ENCODE assay signal across 21 mouse cellular contexts in the genomic region with DNA sequence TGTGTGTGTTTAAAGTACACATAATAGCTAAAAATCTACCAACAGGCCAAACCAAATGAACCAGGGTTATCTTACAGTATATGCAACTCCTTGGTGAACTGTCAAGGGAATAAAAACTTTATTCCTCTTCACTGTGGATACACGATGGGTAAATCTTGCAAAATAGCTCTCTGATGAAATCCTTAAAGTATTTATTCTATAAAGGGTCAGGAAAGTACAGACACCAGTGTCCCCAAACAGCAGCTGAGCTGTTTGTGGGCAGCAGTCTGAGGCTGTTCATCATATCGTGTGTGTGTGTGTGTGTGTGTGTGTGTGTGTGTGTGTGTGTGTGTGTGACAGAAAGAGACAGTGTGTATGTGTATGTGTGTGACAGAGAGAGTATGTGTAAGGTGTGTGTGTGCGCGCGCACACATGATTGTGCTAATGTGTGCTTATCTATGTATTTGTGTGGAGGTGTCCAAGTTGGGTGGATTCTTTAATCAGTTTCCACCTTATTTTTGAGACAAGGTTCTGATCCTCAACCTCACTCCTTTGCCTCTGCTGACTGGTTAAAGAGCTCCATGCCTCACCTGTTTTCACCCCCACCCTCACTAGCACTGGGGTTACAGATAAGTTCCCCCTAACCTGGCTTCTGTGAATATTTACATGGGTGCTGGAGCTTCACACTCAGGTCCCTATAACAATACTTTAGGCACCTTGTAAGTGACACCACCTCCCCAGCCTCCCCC.
DNase-seq lines count a peak whose midpoint lies in the region; ATAC-seq lines count a peak whose summit lies in the region.
"Had no signal": no experiment of that assay in that cellular context is flagged by ENCODE, and none has a peak within 500 bp of the region (broad histone marks: within the 10 kb centered on the region; RNA-seq: fewer than 3 reads in every experiment).

No protein-coding gene starts in this region.

- H3K9me3 ChIP-seq in liver, embryonic 15.5 days (replicated peaks): no peaks in the 10 kb centered on the region
- H3K9me3 ChIP-seq: embryonic facial prominence, embryonic 12.5 days; forebrain, embryonic 13.5 days; G1E; heart, embryonic 12.5 days; hindbrain, embryonic 10.5 days had no signal

- H3K4me3 ChIP-seq in liver, embryonic 15.5 days (replicated peaks): no peak overlapping the region
- H3K4me3 ChIP-seq: embryonic facial prominence, embryonic 12.5 days; forebrain, embryonic 13.5 days; heart, embryonic 12.5 days; hindbrain, embryonic 10.5 days had no signal

- DNase-seq in 416B (ENCODE audit: low read depth): peak; percentile 59
- no peak for DNase-seq in adrenal gland, postnatal 36 days
- DNase-seq in Muller cell, postnatal 12 days (ENCODE audit: inconsistent ontology term): no peak
- DNase-seq in spleen, postnatal 14 days (ENCODE audit: low spot score in 2 of 2): no peak
- DNase-seq in urinary bladder, postnatal 36 days (ENCODE audit: low spot score in 2 of 2): no peak
- DNase-seq: adrenal gland, adult 8-10 months; cerebellum, adult 11 months; cerebellum, adult 8-10 months; cerebellum, postnatal 14 days; forebrain, postnatal 0 days; gastrocnemius, postnatal 14 days had no signal

- H3K27me3 ChIP-seq in liver, embryonic 15.5 days: no peaks in the 10 kb centered on the region
- H3K27me3 ChIP-seq: embryonic facial prominence, embryonic 12.5 days; forebrain, embryonic 13.5 days; heart, embryonic 12.5 days; Patski had no signal

- H3K9ac ChIP-seq in liver, embryonic 15.5 days: no peak overlapping the region
- H3K9ac ChIP-seq: embryonic facial prominence, embryonic 12.5 days; forebrain, embryonic 13.5 days; forebrain, postnatal 0 days; heart, embryonic 12.5 days; hindbrain, embryonic 14.5 days had no signal

- peaks cover 7% of the 10 kb centered on the region for H3K4me1 ChIP-seq in liver, embryonic 15.5 days (replicated peaks)
- H3K4me1 ChIP-seq: embryonic facial prominence, embryonic 12.5 days; forebrain, embryonic 13.5 days; hindbrain, embryonic 10.5 days had no signal

- H3K36me3 ChIP-seq in liver, embryonic 15.5 days (replicated peaks): no peaks in the 10 kb centered on the region
- H3K36me3 ChIP-seq: embryonic facial prominence, embryonic 12.5 days; G1E; heart, embryonic 12.5 days; hindbrain, embryonic 10.5 days had no signal

- ATAC-seq in activated CD4-positive, CD25-positive, alpha-beta regulatory T cell, adult 4 months: peak; percentile 14
- ATAC-seq in granulocyte monocyte progenitor cell, adult 5-6 weeks (replicated peaks; ENCODE audit: poor library complexity, severe bottlenecking): peak; percentile 58
- ATAC-seq in liver, embryonic 15.5 days (ENCODE audit: insufficient read depth): peak; percentile 49
- ATAC-seq: forebrain, embryonic 13.5 days; forebrain, postnatal 0 days; Patski had no signal

- no peak overlapping the region for H3K4me2 ChIP-seq in liver, embryonic 15.5 days
- H3K4me2 ChIP-seq: embryonic facial prominence, embryonic 12.5 days; forebrain, embryonic 13.5 days; heart, embryonic 12.5 days; hindbrain, embryonic 14.5 days had no signal

- 59% methylated on average over 5 of the region's 5 CpGs for WGBS in liver, embryonic 15.5 days (ENCODE audit: insufficient replicate concordance)

- no peak overlapping the region for H3K27ac ChIP-seq in liver, embryonic 15.5 days (replicated peaks)
- H3K27ac ChIP-seq: embryonic facial prominence, embryonic 12.5 days; forebrain, embryonic 13.5 days; hindbrain, embryonic 10.5 days; hindbrain, embryonic 14.5 days had no signal
